Mouse (Mus musculus): ENCODE measurements around the gene Sct.
"Not testable (repeated sequence)": the region's sequence is repeated elsewhere in the genome, so short reads cannot be mapped to it uniquely, and the experiment has no call there.

Sct gene

GRCm38 (mm10) chr7:141291921-141292582 is 13.1 kb upstream of the Sct start, which contains the start of gene Drd4:
TSS of gene Drd4 (plus strand) at chr7:141292006.
- DNase-seq (ENCODE audit: low read depth), result no peak

- no peak for DNase-seq (ENCODE audit: low read depth)
Measured at GRCm38 (mm10) chr7:141288042-141288441, 9.1 kb upstream of the Sct start.

GRCm38 (mm10) chr7:141282756-141283155 is 3.8 kb upstream of the Sct start:
- no peak for DNase-seq (ENCODE audit: low read depth)

GRCm38 (mm10) chr7:141281442-141281841 is 2.5 kb upstream of the Sct start:
- no peak for DNase-seq (ENCODE audit: low read depth)

GRCm38 (mm10) chr7:141277701-141278678 is 943 bp downstream of the Sct start:
- DNase-seq (ENCODE audit: low read depth), result no peak

- DNase-seq (ENCODE audit: low read depth), result no peak
Measured at GRCm38 (mm10) chr7:141276546-141276945, 2.4 kb downstream of the Sct start, which contains the start of gene Cdhr5. TSS of gene Cdhr5 (minus strand) at chr7:141276786.

- no peak for DNase-seq (ENCODE audit: low read depth)
Measured at GRCm38 (mm10) chr7:141275356-141275755, 3.6 kb downstream of the Sct start.

- DNase-seq (ENCODE audit: low read depth), result no peak
Measured at GRCm38 (mm10) chr7:141270631-141271030, 8.3 kb downstream of the Sct start.

- DNase-seq (ENCODE audit: low read depth), result peak; percentile 54
Measured at GRCm38 (mm10) chr7:141269273-141269545, 9.7 kb downstream of the Sct start.

- DNase-seq (ENCODE audit: low read depth), result peak; percentile 77
Measured at GRCm38 (mm10) chr7:141268466-141269272, 10.3 kb downstream of the Sct start.

GRCm38 (mm10) chr7:141265739-141266561 is 13.0 kb downstream of the Sct start, which contains the start of gene Irf7:
TSS of gene Irf7 (minus strand) at chr7:141266481.
- DNase-seq (ENCODE audit: low read depth), result peak; percentile 84

- DNase-seq (ENCODE audit: low read depth), result peak; percentile 11
Measured at GRCm38 (mm10) chr7:141265411-141265738, 13.6 kb downstream of the Sct start.

- peak; percentile 57 for DNase-seq (ENCODE audit: low read depth)
Measured at GRCm38 (mm10) chr7:141264761-141265410, 14.0 kb downstream of the Sct start.

GRCm38 (mm10) chr7:141264041-141264700 is 14.8 kb downstream of the Sct start:
- DNase-seq (ENCODE audit: low read depth), result no peak

GRCm38 (mm10) chr7:141263640-141264039 is 15.3 kb downstream of the Sct start:
- no peak for DNase-seq (ENCODE audit: low read depth)

GRCm38 (mm10) chr7:141261480-141261879 is 17.5 kb downstream of the Sct start:
- no peak for DNase-seq (ENCODE audit: low read depth)

GRCm38 (mm10) chr7:141256159-141256558 is 22.8 kb downstream of the Sct start:
- DNase-seq (ENCODE audit: low read depth), result no peak

GRCm38 (mm10) chr7:141250486-141250885 is 28.4 kb downstream of the Sct start:
- DNase-seq (ENCODE audit: low read depth), result not testable (repeated sequence)

- DNase-seq (ENCODE audit: low read depth), result no peak
Measured at GRCm38 (mm10) chr7:141231551-141231950, 47.4 kb downstream of the Sct start.

GRCm38 (mm10) chr7:141231111-141231510 is 47.8 kb downstream of the Sct start:
- DNase-seq (ENCODE audit: low read depth), result no peak
